Mouse (Mus musculus): ENCODE measurements around the gene Vmn1r76.

Gene Vmn1r76

DNA sequence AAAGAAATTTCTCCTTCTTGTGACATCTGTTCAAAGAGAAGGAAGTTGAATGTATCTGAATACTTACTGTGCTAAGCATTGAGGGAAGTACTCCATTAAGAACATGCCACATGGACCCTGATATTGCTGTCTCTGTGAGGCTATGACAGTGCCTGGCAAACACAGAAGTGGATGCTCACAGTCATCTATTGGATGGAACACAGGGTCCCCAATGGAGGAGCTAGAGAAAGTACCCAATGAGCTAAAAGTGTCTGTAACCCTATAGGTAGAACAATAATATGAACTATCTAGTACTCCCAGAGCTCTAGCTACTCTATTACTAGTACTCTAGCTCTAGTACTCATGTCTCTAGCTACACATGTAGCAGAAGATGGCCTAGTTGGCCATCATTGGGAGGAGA lies at the start of gene Vmn1r76:
Gene Vmn1r76, minus strand, starts transcription at position 101 of the 400 bp plus-strand sequence.
- no peak for DNase-seq

DNA sequence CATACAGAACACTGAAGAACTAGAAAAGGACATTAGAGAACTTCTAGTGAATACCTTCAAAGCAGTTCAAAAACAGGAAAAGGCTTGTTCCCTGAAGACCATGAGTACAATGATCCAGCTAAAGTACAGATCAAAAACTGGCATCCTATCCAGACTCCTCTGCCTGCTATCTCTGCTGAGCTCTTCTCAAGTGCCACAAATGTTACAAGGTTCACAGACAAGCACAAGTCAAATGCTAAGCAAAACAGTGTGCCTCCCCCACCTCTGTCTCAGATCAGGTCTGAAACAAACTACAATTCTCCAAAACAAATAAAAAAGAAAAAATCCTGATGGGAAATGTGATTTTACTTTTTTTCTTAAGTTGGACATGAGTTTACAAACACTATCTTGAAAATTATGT lies 34.6 kb upstream of the Vmn1r76 start:
- DNase-seq: no peak

DNA sequence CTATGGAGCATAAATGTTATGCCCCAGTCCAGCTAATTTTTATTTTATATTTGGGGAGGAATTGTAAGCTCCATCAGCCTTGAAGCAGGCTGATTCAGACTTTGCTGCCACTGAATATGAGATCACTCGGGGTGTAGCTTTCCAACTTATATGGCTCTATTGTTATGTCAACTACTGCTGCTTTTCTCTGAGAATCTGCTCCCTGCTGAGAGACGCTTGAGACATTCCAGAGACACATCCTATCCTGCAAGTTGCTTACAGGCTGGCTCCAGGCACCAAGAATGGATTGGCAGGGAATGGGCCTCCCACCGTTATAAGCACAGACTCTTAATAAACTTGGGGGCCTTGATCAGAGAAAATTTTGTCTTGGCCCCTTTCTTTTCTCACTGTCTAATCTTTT lies 10.0 kb upstream of the Vmn1r76 start:
- DNase-seq: no peak

DNA sequence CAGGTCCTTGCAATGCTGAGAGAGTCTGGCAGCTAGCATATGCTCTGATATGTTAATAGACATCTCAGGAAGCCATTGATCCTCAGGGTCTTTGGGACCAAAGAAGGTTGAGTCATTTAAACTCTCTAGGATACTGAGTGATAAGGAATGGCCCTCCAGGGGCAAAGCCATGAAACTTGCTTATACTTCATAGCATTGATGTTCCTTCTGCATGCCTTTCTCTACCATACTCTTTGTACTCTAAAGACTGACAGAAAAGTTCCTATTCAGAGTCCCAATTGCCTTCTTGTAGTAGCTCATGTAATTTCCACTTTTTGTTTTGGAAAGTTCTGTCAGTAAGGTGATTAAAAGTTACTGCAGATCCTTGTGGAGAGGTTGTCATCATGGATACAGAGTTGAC lies 63.7 kb downstream of the Vmn1r76 start, which contains the start of gene Vmn1r75:
Gene Vmn1r75, plus strand, starts transcription at position 301 of the 400 bp plus-strand sequence.
- DNase-seq: no peak
